Mouse (Mus musculus) cortical plate, adult 2 months (tissue): ENCODE measurements around the gene Npc2. TPM values are rescaled to one million over a fixed set of nuclear protein-coding genes. Genes with fewer than 3 reads are reported as not detected.

Source experiments
- H3K27ac ChIP-seq: fragments of 200-500 bp; 2 replicates; pipeline ENCODE4 v1.5.1; 2012; ENCODE audit warnings: low read length, control low read depth, inconsistent platforms; ENCODE audit not compliant: insufficient read depth
- H3K4me1 ChIP-seq: fragments of 200-500 bp; 2 replicates; pipeline ENCODE4 v1.6.1; 2011; ENCODE audit warnings: low read length; ENCODE audit not compliant: control insufficient read depth, insufficient read depth
- H3K4me3 ChIP-seq: fragments of 200-500 bp; 2 replicates; pipeline ENCODE4 v1.5.1; 2011; ENCODE audit warnings: mild to moderate bottlenecking, low read length, control low read depth; ENCODE audit not compliant: insufficient read depth
- CTCF ChIP-seq: fragments of 200-500 bp; IDR thresholded peaks from 2 replicates; pipeline ENCODE4 v1.5.1; 2011; ENCODE audit warnings: mild to moderate bottlenecking, control low read depth, low read length; ENCODE audit not compliant: insufficient read depth; ENCODE audit errors: extremely low read depth
- POLR2A ChIP-seq: fragments of 200-500 bp; IDR thresholded peaks from 2 replicates; pipeline ENCODE4 v1.6.1; 2011; ENCODE audit warnings: mild to moderate bottlenecking, low read length, control low read depth; ENCODE audit not compliant: insufficient read depth; ENCODE audit errors: extremely low read depth
- polyA plus RNA-seq: library from polyadenylated mRNA; depleted of rRNA; stranded (reverse); fragments of >200 nt; gene quantifications from 2 replicates; pipeline ENCODE4 v1.2.3, GENCODE M21; 2012; rRNA removed

Gene Npc2
- polyA plus RNA-seq, 1 experiment: 50.0 TPM

DNA sequence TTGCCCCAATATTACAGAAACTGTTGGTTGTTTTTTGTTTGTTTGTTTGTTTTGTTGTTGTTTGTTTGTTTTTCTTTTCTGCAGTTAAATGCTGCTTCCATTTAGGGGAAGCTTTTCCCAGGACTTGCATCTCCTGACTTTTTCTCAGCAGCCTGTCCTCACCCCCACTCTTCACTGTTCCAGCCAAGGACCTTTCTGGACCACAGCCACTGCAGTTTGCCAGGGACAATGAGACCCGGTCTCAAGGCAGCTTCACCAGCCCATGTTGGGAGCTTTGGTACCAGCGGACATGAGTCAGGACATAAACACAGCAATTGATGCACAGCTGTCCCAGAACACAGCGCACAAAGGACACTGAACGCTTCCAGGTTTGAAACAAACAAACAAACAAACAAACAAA, 66.1 kb downstream of the Npc2 start:
- Histone ChIP-seq H3K27ac (no peak overlapping the region), H3K4me3 (no peak overlapping the region), H3K4me1 (no peaks in the 10 kb centered on the region)
- TF ChIP-seq CTCF: no peak
- TF ChIP-seq POLR2A: no peak

Other genes starting within 250 kb of the Npc2 start
- 0.25 TPM in 2 replicates for gene Vsx2, start 203.4 kb downstream of the Npc2 start, polyA plus RNA-seq
- 23.6 and 24.8 TPM in 2 replicates for gene Abcd4, start 155.7 kb downstream of the Npc2 start, polyA plus RNA-seq
- 0.17 TPM in 1 of 2 replicates, not detected in the other for gene Vrtn, start 132.1 kb downstream of the Npc2 start, polyA plus RNA-seq
- gene Syndig1l, start 74.3 kb downstream of the Npc2 start, polyA plus RNA-seq: 3.2 and 29.8 TPM in 2 replicates
- 83.0 and 86.3 TPM in 2 replicates for gene Isca2, start 99 bp upstream of the Npc2 start, polyA plus RNA-seq
- 0.38 and 0.42 TPM in 2 replicates for gene Ltbp2, start 103.4 kb upstream of the Npc2 start, polyA plus RNA-seq
- 71.3 and 74.5 TPM in 2 replicates for gene Fcf1, start 197.7 kb upstream of the Npc2 start, polyA plus RNA-seq
- gene Arel1, start 197.7 kb upstream of the Npc2 start, polyA plus RNA-seq: 66.9 and 70.4 TPM in 2 replicates
- gene Ylpm1, start 223.2 kb upstream of the Npc2 start, polyA plus RNA-seq: 64.0 and 69.9 TPM in 2 replicates